Mouse (Mus musculus): Measurements from ENCODE around the gene Ramp1. TPM values are rescaled to one million over a fixed set of nuclear protein-coding genes. Genes with fewer than 3 reads are reported as not detected.

Ramp1 gene
- polyA plus RNA-seq (2016; fragmentation: Nextera tagmentation; extraction: Ambion mirVana) = 1.2 and 1.9 TPM in 2 replicates

- H3K9ac ChIP-seq = peak within 1 kb of the TSS; percentile 46; the same call in 1 of the 2 replicates
- peaks cover 35% of the 10 kb centered on the region for H3K27me3 ChIP-seq
- no peak within 1 kb of the TSS for H3K27ac ChIP-seq
- H3K4me2 ChIP-seq (replicated peaks) = peak within 1 kb of the TSS; percentile 84
- no peaks in the 10 kb centered on the region for H3K9me3 ChIP-seq
- H3K4me3 ChIP-seq = peak within 1 kb of the TSS; percentile 36
- H3K4me1 ChIP-seq = peaks cover 9% of the 10 kb centered on the region; the same call in 1 of the 2 replicates
- WGBS = 5% methylated on average over 33 of the region's 37 CpGs
- no peaks in the 10 kb centered on the region for H3K36me3 ChIP-seq
- peak; percentile 55; the same call in 1 of the 2 replicates for ATAC-seq (ENCODE audit: insufficient number of reproducible peaks, insufficient read depth, low FRiP score, low TSS enrichment)
These were observed at the start of gene Ramp1 for GRCm38 (mm10) chr1:91179533-91180173. Ramp1 (plus strand) TSS chr1:91179822.

DNA sequence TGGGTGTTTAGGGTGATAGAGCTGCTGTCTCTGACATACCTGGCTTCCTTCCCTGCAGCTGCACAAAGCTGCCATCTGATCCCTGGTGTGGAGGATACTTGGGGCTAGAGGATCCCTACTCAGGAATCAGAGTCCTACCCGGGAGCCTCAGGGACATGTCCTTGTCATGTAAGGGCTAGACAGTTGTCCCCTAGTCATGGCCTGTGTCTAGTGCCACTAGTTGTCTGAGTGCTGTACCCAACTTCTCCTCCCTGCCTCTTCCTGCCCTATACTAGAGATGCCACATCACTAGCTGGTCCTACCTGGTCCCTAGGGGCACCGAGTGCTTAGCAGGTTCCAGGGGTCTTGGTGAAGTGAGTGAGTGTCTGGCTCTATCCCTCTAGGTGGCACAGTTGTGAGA lies 42.6 kb upstream of the Ramp1 start:
- no peak overlapping the region for H3K9ac ChIP-seq
- no peaks in the 10 kb centered on the region for H3K9me3 ChIP-seq
- no peaks in the 10 kb centered on the region for H3K36me3 ChIP-seq
- H3K4me3 ChIP-seq = no peak overlapping the region
- H3K27ac ChIP-seq = no peak overlapping the region
- H3K4me2 ChIP-seq (replicated peaks) = no peak overlapping the region
- no peaks in the 10 kb centered on the region for H3K27me3 ChIP-seq
- no peak for ATAC-seq (ENCODE audit: insufficient number of reproducible peaks, insufficient read depth, low FRiP score, low TSS enrichment)
- no peaks in the 10 kb centered on the region for H3K4me1 ChIP-seq
- 75% methylated on average over 2 of the region's 2 CpGs for WGBS

DNA sequence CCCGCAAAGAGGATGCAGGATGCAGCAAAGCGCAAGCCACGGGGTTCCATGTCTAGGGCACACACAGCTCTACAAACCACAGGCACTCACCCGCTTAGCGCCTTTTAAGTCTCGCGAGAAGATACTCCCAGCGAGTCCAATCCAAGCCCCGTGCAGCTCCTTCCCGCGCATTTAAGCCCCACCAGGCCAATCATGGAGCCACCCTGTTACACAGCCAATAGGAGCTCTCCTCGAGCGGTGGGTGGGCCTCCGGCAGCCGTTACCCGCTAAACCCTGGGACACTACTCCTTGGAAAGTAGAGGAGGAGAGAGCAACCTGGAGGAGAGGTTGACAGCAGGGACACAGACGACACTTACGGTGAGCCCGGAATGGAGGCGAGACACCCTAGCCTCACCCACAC lies 34.8 kb upstream of the Ramp1 start, which contains the start of gene Rbm44:
Rbm44 (plus strand) TSS at position 277 of the 400 bp plus-strand sequence.
- no peak within 1 kb of the TSS for H3K9ac ChIP-seq
- no peaks in the 10 kb centered on the region for H3K9me3 ChIP-seq
- WGBS = 66% methylated on average over 20 of the region's 20 CpGs
- no peaks in the 10 kb centered on the region for H3K27me3 ChIP-seq
- H3K27ac ChIP-seq = no peak within 1 kb of the TSS
- H3K4me3 ChIP-seq = no peak within 1 kb of the TSS
- no peaks in the 10 kb centered on the region for H3K4me1 ChIP-seq
- ATAC-seq (ENCODE audit: insufficient number of reproducible peaks, insufficient read depth, low FRiP score, low TSS enrichment) = no peak
- H3K36me3 ChIP-seq = no peaks in the 10 kb centered on the region
- no peak within 1 kb of the TSS for H3K4me2 ChIP-seq (replicated peaks)

DNA sequence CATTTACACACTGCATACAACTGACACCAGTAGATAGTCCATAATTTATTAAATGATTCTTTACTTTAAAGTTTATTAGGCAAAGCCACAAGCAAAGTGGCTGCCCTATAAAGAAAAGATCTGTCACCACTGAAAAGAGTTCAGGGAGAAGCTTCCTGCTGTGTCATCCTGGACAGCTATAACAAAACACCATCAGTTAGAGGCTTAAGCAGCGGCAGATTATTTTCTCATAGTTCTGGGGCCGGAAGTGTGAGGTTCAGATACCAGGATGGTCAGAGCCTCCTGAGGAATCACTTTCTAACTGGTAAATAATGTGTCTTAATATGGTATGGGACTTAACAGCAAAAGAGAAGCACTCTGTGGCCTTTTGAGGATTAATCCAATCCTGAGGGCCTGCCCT lies 28.1 kb upstream of the Ramp1 start:
- WGBS = 73% methylated on average over 2 of the region's 2 CpGs
- Histone ChIP-seq H3K36me3 (no peaks in the 10 kb centered on the region), H3K4me1 (no peaks in the 10 kb centered on the region), H3K27me3 (no peaks in the 10 kb centered on the region), H3K9me3 (no peaks in the 10 kb centered on the region), H3K9ac (no peak overlapping the region), H3K4me3 (no peak overlapping the region), H3K27ac (no peak overlapping the region), H3K4me2 (replicated peaks) (no peak overlapping the region)
- ATAC-seq (ENCODE audit: insufficient number of reproducible peaks, insufficient read depth, low FRiP score, low TSS enrichment) = no peak

DNA sequence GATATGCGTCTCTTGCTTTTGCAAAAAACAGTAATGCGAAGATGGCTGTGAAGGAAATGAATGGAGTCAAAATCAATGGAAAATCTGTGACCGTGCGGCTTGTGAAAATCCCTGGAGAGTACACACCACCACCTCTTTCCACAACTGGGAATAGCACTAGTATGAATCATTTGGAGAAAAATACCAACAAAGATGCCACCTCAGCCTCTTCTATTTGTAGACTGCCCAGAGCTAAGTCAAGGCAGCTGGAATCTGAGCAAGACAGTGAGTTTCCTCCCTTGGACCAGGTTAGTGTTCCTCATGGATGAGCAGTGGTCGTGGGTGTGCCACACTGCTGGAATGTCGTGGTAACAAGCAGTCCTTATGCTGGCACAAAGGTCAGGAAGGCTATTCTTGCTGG lies 12.8 kb upstream of the Ramp1 start:
- H3K4me3 ChIP-seq = no peak overlapping the region
- 80% methylated on average over 6 of the region's 6 CpGs for WGBS
- H3K4me1 ChIP-seq = no peaks in the 10 kb centered on the region
- H3K27me3 ChIP-seq = no peaks in the 10 kb centered on the region
- H3K4me2 ChIP-seq (replicated peaks) = no peak overlapping the region
- H3K36me3 ChIP-seq = no peaks in the 10 kb centered on the region
- no peak overlapping the region for H3K27ac ChIP-seq
- H3K9me3 ChIP-seq = no peaks in the 10 kb centered on the region
- no peak overlapping the region for H3K9ac ChIP-seq
- ATAC-seq (ENCODE audit: insufficient number of reproducible peaks, insufficient read depth, low FRiP score, low TSS enrichment) = no peak

DNA sequence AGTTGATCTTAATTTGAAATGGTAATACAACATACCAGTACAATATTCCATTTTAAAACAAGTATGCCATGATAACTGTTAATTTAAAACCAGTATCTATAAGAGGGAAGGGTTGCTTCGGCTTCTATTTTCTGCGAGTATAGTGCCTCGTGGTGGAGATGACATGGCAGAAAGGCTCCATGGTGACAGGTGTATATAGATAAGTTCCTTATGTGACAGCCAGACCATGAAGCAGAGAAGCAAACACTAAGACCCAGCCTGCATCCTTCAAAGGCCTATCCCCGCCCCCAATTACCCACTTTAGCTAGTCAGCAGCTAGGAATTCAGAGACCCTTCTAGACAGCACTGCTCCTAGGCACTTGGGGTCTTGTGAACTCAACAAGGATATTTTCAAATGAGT lies 10.5 kb upstream of the Ramp1 start:
- H3K4me3 ChIP-seq = no peak overlapping the region
- no peaks in the 10 kb centered on the region for H3K9me3 ChIP-seq
- H3K27ac ChIP-seq = no peak overlapping the region
- 88% methylated on average over 4 of the region's 4 CpGs for WGBS
- H3K4me2 ChIP-seq (replicated peaks) = no peak overlapping the region
- no peaks in the 10 kb centered on the region for H3K36me3 ChIP-seq
- no peaks in the 10 kb centered on the region for H3K4me1 ChIP-seq
- no peak overlapping the region for H3K9ac ChIP-seq
- no peak for ATAC-seq (ENCODE audit: insufficient number of reproducible peaks, insufficient read depth, low FRiP score, low TSS enrichment)
- no peaks in the 10 kb centered on the region for H3K27me3 ChIP-seq

- Histone ChIP-seq H3K27me3 (peaks cover 16% of the 10 kb centered on the region), H3K9me3 (no peaks in the 10 kb centered on the region), H3K9ac (no peak overlapping the region), H3K4me1 (0 out of 2 replicates have a peak, but pooled peaks cover 1% of the 10 kb centered on the region), H3K4me3 (no peak overlapping the region), H3K4me2 (replicated peaks) (no peak overlapping the region), H3K27ac (no peak overlapping the region), H3K36me3 (no peaks in the 10 kb centered on the region)
- 92% methylated on average over 5 of the region's 5 CpGs for WGBS
- no peak for ATAC-seq (ENCODE audit: insufficient number of reproducible peaks, insufficient read depth, low FRiP score, low TSS enrichment)
These were observed 4.8 kb upstream of the Ramp1 start for GRCm38 (mm10) chr1:91174796-91175195.

- no peak overlapping the region for H3K4me2 ChIP-seq (replicated peaks)
- ATAC-seq (ENCODE audit: insufficient number of reproducible peaks, insufficient read depth, low FRiP score, low TSS enrichment) = no peak
These were observed 3.6 kb upstream of the Ramp1 start for GRCm38 (mm10) chr1:91176026-91176425.

GRCm38 (mm10) chr1:91176871-91177270 lies 2.8 kb upstream of the Ramp1 start:
- H3K9ac ChIP-seq = no peak overlapping the region
- no peak for ATAC-seq (ENCODE audit: insufficient number of reproducible peaks, insufficient read depth, low FRiP score, low TSS enrichment)
- H3K36me3 ChIP-seq = no peaks in the 10 kb centered on the region
- no peak overlapping the region for H3K4me2 ChIP-seq (replicated peaks)
- H3K4me3 ChIP-seq = no peak overlapping the region
- WGBS = 76% methylated on average over 4 of the region's 4 CpGs
- H3K27ac ChIP-seq = no peak overlapping the region
- H3K9me3 ChIP-seq = no peaks in the 10 kb centered on the region
- H3K27me3 ChIP-seq = peaks cover 33% of the 10 kb centered on the region
- peaks cover 9% of the 10 kb centered on the region; the same call in 1 of the 2 replicates for H3K4me1 ChIP-seq

More at GRCm38 (mm10) chr1:91176026-91176425, 3.6 kb upstream of the Ramp1 start:
- H3K9ac ChIP-seq = no peak overlapping the region
- no peak overlapping the region for H3K4me3 ChIP-seq
- H3K36me3 ChIP-seq = no peaks in the 10 kb centered on the region
- no peak overlapping the region for H3K27ac ChIP-seq
- 44% methylated on average over 3 of the region's 3 CpGs for WGBS
- H3K9me3 ChIP-seq = no peaks in the 10 kb centered on the region
- peaks cover 28% of the 10 kb centered on the region for H3K27me3 ChIP-seq
- peaks cover 9% of the 10 kb centered on the region; the same call in 1 of the 2 replicates for H3K4me1 ChIP-seq

- Histone ChIP-seq H3K36me3 (no peaks in the 10 kb centered on the region), H3K27me3 (peaks cover 35% of the 10 kb centered on the region), H3K9ac (no peak overlapping the region), H3K4me1 (peaks cover 9% of the 10 kb centered on the region; the same call in 1 of the 2 replicates), H3K4me2 (replicated peaks) (no peak overlapping the region), H3K27ac (no peak overlapping the region), H3K4me3 (no peak overlapping the region), H3K9me3 (no peaks in the 10 kb centered on the region)
- ATAC-seq (ENCODE audit: insufficient number of reproducible peaks, insufficient read depth, low FRiP score, low TSS enrichment) = no peak
- WGBS = 34% methylated on average over 5 of the region's 5 CpGs
These were observed 536 bp upstream of the Ramp1 start for GRCm38 (mm10) chr1:91179086-91179485.

GRCm38 (mm10) chr1:91180174-91180565 lies 548 bp downstream of the Ramp1 start:
- peak overlapping the region; percentile 46; the same call in 1 of the 2 replicates for H3K9ac ChIP-seq
- no peak overlapping the region for H3K27ac ChIP-seq
- H3K4me2 ChIP-seq (replicated peaks) = peak overlapping the region; percentile 84
- H3K27me3 ChIP-seq = peaks cover 35% of the 10 kb centered on the region
- no peaks in the 10 kb centered on the region for H3K9me3 ChIP-seq
- 7% methylated on average over 14 of the region's 14 CpGs for WGBS
- H3K36me3 ChIP-seq = no peaks in the 10 kb centered on the region
- H3K4me3 ChIP-seq = peak overlapping the region; percentile 36
- peak; percentile 49; the same call in 1 of the 2 replicates for ATAC-seq (ENCODE audit: insufficient number of reproducible peaks, insufficient read depth, low FRiP score, low TSS enrichment)
- peaks cover 9% of the 10 kb centered on the region; the same call in 1 of the 2 replicates for H3K4me1 ChIP-seq

GRCm38 (mm10) chr1:91180723-91181122 lies 1.1 kb downstream of the Ramp1 start:
- H3K4me1 ChIP-seq = peaks cover 9% of the 10 kb centered on the region; the same call in 1 of the 2 replicates
- H3K27me3 ChIP-seq = peaks cover 35% of the 10 kb centered on the region
- 72% methylated on average over 6 of the region's 6 CpGs for WGBS
- ATAC-seq (ENCODE audit: insufficient number of reproducible peaks, insufficient read depth, low FRiP score, low TSS enrichment) = no peak
- H3K9me3 ChIP-seq = no peaks in the 10 kb centered on the region
- no peaks in the 10 kb centered on the region for H3K36me3 ChIP-seq
- no peak overlapping the region; the same call in 1 of the 2 replicates for H3K4me2 ChIP-seq (replicated peaks)
- H3K9ac ChIP-seq = no peak overlapping the region
- H3K27ac ChIP-seq = no peak overlapping the region
- H3K4me3 ChIP-seq = no peak overlapping the region

Data from embryonic facial prominence, embryonic 12.5 days (tissue).